Mouse (Mus musculus) splenic B cell, adult 2 months (primary cell): Measurements from ENCODE around the gene Tmem268.

Source experiments
- DNase-seq: peaks from one replicate; pipeline ENCODE4 v3.0.0-alpha.2; 2011; ENCODE audit warnings: low read depth, low spot score
- H3K27me3 ChIP-seq: 2 replicates; pipeline ENCODE4 v1.6.1; 2012; ENCODE audit warnings: mild to moderate bottlenecking, low read length, moderate library complexity, mixed read lengths; ENCODE audit not compliant: control insufficient read depth, poor library complexity, insufficient read depth, severe bottlenecking
- H3K36me3 ChIP-seq: 2 replicates; pipeline ENCODE4 v1.6.1; 2012; ENCODE audit warnings: mild to moderate bottlenecking, low read length, moderate library complexity, mixed read lengths; ENCODE audit not compliant: control insufficient read depth, poor library complexity, insufficient read depth, severe bottlenecking

The Tmem268 gene

DNA sequence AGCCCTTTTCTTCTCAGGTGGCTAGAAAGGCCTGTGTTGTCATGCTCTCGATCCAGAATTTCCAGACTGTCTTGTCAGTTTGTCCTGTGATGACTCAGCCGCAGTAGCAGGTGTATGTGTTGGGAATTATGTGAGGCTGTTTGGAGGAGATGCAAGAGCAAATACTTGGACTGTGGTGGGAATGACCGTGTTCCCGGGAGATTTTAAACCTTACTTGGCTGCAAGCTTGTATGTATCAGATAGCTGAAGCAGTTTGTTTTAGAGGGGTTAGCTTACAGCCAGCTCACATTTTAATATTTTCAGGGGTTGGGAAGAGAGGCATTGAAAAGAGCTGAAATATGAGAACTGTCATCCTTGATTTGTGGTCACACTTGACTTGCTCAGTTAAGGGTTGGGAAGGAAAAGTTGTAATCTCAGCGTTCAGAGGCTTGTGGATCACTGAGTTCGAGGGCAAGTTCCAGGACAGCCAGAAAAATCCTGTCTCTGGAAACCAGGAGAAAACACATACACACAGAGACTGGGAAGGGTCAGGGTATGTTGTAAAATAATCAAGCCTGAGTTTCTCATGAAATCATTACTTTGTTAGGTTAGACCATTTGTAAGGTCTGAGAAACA lies 12.0 kb upstream of the Tmem268 start:
- Histone ChIP-seq H3K36me3 (peaks cover 3% of the 10 kb centered on the region; the same call in 1 of the 2 replicates), H3K27me3 (no peaks in the 10 kb centered on the region)
- no peak for DNase-seq

DNA sequence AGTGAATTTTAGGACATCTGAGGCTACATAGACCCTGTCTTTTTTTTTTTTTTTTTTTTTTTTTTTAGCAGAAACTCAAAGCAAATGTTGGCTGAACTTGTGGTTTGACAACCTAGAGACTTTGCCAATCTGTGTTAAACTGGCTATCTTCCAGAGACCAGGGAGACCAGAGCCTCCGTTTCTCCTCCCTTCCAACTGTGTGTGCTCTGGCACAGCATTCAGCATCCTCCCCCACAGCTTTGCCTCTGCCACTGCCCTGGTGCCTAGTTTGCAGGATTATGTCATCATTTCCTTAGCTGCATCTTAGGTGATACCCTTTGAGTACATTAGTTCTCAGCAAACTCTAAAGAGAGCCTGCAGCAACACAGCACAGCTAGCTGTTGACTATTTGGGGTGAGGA lies 10.8 kb upstream of the Tmem268 start:
- DNase-seq: no peak
- Histone ChIP-seq H3K36me3 (peaks cover 3% of the 10 kb centered on the region; the same call in 1 of the 2 replicates), H3K27me3 (no peaks in the 10 kb centered on the region)

DNA sequence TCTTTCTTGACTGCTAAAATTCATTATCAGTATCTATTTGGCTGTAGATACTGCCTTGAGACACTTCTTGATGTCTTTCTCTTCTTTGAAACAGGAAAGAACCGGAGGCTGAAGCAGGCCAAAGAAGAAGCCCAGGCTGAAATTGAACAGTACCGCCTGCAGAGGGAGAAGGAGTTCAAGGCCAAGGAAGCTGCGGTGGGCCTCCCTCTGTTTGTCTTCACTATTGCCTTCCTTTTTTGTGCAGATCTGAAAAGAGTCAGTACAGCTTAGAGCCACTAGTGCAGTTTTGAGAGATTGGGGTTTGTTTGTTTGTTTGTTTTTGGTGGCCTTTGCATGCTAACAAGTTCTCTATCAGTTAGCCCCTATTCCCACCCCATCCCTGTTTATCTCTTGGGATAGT lies 10.1 kb upstream of the Tmem268 start:
- DNase-seq: no peak

DNA sequence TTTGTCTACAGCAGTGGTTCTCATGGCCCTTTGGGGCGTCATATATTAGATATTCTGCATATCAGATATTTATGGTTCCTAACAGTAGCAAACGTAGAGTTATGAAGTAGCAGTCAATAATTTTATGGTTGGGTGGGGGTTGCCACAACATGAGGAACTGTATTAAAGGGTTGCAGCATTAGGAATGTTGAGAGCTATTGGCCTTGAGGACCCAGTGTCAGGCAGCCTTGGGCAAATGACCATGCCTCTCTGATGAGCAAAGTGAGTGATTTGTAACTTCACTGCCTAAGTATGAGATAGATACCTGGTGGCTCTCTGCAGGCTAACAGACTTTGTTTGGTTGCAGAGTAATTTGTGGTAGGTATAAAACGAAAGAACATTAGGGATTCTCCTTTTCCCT lies 7.7 kb upstream of the Tmem268 start:
- no peak for DNase-seq
- H3K27me3 ChIP-seq: no peaks in the 10 kb centered on the region
- H3K36me3 ChIP-seq: peaks cover 3% of the 10 kb centered on the region

More for the DNA sequence above, 10.1 kb upstream of the Tmem268 start:
- Histone ChIP-seq H3K27me3 (no peaks in the 10 kb centered on the region), H3K36me3 (peaks cover 3% of the 10 kb centered on the region; the same call in 1 of the 2 replicates)

DNA sequence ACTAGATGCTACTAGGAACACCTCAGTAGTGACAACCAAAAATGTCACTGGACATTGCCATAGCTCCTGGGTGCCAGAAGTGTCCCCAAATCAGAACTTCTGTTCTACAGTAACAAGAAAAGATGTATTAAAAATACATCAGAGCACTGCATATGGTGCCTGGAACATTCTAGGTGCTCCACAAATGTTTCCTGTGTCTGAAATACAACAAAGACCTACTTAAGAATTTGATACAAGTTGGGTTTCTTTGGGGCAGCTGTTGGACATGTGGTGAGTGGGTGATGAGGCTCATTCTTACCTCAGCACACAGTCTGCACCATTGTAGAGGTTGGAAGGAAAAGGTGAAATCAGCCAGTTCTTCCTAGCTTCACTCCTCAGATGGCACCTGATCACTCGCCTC lies 5.7 kb upstream of the Tmem268 start:
- no peak for DNase-seq

DNA sequence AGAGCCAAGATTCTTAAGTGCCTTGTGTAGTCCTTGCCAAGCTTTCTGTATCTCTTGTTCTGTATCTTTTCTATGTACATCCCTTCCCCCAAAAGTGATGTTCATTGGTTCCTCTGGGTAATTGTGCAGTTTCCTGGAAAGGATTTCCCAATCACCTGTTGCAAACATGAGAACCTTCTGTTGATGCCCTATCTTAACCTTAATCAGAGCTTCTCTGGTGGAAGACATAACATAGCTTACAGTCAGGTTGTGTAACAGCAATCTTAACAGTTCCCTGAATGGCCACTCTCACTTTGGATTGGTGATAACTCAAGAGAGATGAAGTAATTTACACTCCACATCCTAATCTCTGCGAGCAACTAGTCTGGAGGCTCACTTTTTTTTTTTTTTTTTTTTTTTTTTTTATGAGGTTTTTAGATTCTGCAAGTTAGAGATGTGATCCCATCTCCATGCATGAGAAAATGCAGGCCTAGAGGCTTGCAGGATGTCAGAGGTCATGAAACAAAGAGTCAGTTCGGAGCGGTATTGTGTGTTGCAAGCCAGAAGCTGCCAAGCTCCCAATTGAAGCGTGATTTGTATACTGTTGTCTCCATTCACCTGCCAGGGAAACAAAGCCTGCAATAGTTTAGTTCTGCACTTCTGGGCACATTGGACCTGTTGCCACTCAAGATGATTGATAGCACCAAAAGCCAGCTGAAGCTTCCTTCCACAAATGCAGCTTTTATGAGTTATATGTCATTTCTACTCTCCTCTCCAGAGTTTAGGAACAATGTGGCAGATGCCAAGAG lies 4.6 kb upstream of the Tmem268 start:
- DNase-seq: no peak
- Histone ChIP-seq H3K36me3 (peaks cover 1% of the 10 kb centered on the region), H3K27me3 (no peaks in the 10 kb centered on the region)

More for the DNA sequence above, 5.7 kb upstream of the Tmem268 start:
- peaks cover 3% of the 10 kb centered on the region for H3K36me3 ChIP-seq
- H3K27me3 ChIP-seq: no peaks in the 10 kb centered on the region

DNA sequence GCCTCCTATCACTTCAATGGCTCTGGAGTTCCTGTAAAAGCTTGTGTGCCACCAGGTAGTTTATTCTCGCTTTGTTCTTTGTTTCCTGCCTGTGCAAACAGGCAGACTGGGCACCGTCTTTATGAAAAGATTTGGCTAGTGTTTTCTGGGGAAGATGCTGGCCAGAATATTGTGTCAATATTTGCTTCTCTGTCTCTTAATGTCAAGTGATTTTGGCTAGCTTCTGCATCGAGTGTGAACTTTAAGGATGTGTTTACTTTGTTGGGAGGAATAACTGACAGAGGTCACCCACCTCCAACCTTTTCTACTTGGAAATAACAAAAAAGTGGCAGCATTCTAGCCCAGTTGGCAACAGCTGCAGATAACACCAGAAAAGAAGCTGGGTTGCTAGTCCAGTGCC lies 4.0 kb upstream of the Tmem268 start:
- Histone ChIP-seq H3K36me3 (peaks cover 1% of the 10 kb centered on the region), H3K27me3 (no peaks in the 10 kb centered on the region)
- no peak for DNase-seq

DNA sequence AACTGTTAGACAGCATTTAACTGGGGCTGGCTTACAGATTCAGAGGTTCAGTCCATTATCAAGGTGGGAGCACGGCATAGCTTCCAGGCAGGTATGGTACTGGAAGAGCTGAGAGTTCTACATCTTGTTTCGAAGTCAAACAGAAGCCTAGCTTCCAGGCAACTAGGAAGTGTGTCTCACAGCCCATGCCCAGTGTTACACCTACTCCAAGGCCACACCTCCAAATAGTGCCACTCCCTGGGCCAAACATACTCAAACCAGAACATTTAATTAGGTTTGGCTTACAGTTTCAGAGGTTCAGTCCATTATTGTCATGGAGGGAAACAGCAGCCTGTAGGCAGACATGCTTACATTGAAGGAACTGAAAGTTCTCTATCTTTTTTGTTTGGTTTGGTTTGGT lies 3.5 kb upstream of the Tmem268 start:
- H3K36me3 ChIP-seq: peaks cover 1% of the 10 kb centered on the region
- no peak for DNase-seq
- H3K27me3 ChIP-seq: no peaks in the 10 kb centered on the region

DNA sequence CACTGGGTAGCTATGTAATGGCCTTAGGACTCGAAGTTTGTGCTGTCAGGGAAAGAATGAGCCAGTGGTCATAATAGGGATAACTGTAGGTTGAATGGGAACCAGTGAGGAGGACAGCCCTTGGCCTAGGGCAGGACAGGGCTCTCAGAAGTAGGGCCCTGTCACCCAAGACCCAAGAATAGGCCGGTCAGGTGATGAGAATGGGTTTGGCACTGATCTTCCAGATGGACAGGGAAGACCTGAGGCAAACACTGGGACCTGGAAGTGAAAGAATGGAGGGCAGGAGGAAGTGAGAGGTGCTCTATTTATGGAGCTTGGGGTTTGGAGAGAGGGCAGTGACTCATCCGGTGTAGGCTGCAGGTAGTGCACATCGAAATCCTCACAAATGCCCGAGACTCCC lies 1.9 kb upstream of the Tmem268 start:
- H3K27me3 ChIP-seq: no peaks in the 10 kb centered on the region
- no peaks in the 10 kb centered on the region; the same call in none of the 2 replicates for H3K36me3 ChIP-seq
- no peak for DNase-seq

DNA sequence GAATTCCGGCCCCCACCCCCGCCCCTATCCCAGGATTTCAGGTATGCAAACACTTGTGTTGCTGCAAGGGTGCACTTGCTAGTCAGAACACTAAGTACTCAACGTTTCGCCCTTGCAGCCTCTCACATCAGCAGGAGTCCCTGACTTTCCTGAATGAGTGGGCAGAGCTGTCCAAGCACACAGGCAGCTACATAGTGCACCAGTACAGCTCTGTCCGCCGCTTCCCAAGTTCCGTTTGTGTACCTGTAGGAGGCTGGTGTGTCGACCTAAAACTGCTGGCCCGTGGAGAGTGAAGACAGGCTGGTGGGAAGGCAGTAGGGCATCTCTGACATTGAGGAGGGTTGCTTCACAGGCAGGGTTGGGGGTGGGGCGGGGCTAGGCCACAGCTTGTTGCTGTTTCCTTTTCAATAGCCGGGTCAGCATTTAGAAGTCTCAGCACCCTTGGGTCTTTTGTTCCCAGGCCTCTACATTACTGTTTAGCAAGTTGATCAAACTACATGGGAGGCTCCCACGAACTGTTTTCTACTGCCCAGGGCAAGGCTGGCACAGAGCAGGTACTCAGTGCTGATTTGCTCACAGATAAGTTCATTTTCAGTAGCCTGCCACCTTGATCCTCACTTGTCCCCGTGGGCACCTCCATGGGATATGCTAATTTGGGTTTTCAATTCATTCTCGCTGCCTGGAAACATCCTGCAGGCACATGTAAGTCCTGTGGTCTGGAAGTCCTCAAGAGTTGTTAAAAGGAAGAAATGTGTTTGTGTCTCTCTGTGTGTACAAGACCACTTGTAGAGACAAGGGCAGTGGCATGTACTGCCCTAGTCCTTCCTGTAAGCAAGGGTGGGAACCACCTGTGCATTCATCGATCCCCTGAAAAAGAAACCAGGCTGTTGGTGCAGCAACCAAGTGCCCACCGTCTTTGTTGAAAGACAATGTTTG lies 1.2 kb upstream of the Tmem268 start:
- Histone ChIP-seq H3K36me3 (no peaks in the 10 kb centered on the region; the same call in none of the 2 replicates), H3K27me3 (no peaks in the 10 kb centered on the region)
- DNase-seq: no peak

DNA sequence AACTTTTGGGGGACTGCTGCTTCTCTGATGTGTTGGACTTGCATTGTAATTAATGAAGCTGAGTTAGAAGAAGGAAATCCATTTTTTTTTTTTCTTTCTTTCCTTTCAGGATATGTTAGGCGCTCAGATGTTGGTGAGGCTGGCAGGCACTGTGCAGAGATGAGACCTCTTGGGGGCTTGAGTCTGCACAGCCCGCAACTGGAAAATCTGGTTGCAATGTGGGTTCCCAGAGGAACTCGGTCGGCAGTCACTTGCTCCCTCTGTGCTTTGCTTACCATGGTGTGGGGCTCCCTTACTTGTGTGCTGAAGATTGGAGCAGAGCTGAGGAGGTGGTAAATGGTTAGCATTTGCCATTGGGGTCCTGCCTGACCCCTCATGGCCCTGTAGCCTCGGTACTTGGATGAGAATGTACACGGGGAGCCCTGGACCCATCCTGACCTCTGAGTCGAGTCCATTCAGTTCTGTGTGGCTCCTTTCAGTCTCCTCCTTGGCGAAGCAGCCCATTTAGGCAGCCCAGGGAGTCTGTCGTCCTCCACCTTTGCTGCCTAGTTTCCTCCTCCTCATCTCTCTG lies 631 bp downstream of the Tmem268 start:
- no peak for DNase-seq
- H3K36me3 ChIP-seq: no peaks in the 10 kb centered on the region; the same call in 1 of the 2 replicates
- H3K27me3 ChIP-seq: no peaks in the 10 kb centered on the region

DNA sequence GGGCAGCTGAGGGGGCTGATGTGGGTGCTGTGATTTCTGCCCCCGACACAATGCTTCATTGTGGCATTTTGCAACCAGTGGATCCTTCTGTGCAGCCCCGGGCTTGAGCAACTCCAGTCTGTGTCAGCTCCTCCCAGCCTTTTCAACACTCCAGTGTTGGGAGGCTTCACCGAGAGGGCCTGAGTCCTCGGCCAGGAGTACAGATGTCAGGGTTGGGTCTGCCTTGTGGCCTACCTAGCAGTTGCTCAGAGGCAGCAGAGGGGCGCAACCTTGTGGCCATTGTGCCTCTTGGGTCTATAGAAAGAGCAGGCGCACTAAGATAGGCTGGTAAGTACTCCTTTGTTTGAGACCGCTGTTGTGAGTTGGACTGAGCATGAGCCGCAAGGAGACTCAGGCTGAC lies 1.5 kb downstream of the Tmem268 start:
- DNase-seq: peak; percentile 39
- Histone ChIP-seq H3K36me3 (0 out of 2 replicates have a peak, but pooled peaks cover 2% of the 10 kb centered on the region), H3K27me3 (no peaks in the 10 kb centered on the region)

DNA sequence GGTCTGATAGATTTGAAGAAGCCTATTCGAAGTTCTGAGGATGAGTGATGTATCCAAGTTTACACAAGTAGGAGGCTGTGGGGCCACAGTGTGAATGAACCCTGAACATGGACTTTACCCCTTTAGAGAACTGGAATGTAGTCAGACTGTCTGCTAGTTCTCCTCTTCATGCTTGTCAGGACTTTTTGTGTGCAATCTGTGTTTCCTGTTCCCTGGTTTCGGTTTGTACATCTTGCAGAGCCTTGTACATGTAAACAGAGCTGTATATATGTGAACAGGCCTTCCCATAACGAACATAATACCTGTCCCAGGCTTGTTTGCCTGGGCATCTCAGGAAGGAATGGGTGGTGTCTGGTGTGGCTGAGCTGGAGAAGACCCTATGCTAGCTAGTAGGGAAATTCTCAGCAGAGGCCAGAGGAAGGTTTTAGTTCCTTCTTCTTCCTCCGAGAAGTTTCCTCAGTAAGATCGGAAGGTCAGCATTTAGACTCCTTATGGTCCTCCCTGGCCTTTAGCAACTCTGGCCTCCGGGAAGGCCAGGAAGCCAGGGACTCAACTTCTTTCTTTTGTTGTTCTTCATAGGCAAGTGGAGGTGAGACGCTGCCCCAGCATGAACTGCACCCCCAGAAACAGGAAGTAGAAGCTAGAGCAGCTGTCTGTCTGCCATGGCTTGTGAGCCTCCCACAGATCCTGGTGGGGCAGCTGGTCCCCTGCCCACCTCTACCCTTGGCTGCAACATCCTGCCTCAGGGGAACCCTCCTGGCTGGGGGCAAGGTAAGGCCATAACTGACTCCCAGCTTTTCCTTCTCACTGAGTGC lies 3.5 kb downstream of the Tmem268 start:
- Histone ChIP-seq H3K27me3 (no peaks in the 10 kb centered on the region), H3K36me3 (0 out of 2 replicates have a peak, but pooled peaks cover 2% of the 10 kb centered on the region)
- peak; percentile 65 for DNase-seq

DNA sequence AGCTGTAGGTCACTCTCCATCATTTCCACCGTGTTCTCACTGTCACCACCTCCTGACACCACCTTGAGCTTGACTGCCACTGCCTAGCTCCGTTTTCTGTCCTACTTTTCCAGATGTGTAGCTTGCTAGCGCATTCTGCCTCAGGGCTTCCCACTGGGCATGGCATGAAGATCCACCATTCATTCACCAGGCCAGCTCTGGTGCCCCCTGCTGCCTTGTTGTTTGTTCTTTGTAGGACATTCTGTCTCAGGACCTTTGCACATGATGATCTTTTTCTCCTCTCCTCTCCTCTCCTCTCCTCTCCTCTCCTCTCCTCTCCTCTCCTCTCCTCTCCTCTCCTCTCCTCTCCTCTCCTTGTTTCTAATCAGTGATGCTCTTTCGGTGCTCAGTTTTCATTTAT lies 4.2 kb downstream of the Tmem268 start:
- 0 out of 2 replicates have a peak, but pooled peaks cover 2% of the 10 kb centered on the region for H3K36me3 ChIP-seq
- no peaks in the 10 kb centered on the region for H3K27me3 ChIP-seq
- peak; percentile 46 for DNase-seq
